Mouse (Mus musculus) spleen, adult 10 weeks (tissue): ENCODE measurements around the gene Dusp9. TPM values are rescaled to one million over a fixed set of nuclear protein-coding genes. Genes with fewer than 3 reads are reported as not detected.

Experiments used
- polyA plus RNA-seq: library from polyadenylated mRNA; stranded (reverse); fragments of 350-450 nt; fragmentation: Illumina TruSeq; extraction: RNeasy Lipid Tissue Mini Kit (QIAGEN cat#74804); gene quantifications from one replicate; pipeline ENCODE4 v1.2.3, GENCODE M21; 2015; ENCODE audit warnings: low replicate concordance; ENCODE audit not compliant: insufficient read depth

Dusp9 gene
- polyA plus RNA-seq, result 0.32 TPM

DNA sequence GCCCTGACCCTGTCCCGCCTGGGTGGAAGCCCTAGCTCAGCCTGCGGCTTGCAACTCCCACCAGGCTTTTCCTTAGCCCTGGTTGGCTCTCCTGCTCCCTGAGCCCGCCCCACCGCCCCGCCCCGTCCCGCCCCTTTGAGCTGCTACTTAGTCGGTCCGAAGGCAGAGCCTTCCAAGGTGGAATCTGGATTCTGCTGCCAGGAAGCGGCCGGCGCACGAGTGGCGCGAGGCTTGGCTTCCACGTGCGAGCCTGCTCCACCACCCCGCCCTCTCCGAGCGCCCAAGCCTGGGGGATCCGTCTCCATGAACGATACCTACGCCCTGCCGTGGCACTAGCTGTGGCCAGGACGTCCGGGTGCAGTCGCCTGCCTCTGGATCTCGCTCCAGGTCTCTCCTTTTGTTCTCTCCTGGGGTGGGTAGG, at the start of gene Dusp9:
TSS of gene Dusp9 (plus strand) at position 165 of the 421 bp plus-strand sequence.

DNA sequence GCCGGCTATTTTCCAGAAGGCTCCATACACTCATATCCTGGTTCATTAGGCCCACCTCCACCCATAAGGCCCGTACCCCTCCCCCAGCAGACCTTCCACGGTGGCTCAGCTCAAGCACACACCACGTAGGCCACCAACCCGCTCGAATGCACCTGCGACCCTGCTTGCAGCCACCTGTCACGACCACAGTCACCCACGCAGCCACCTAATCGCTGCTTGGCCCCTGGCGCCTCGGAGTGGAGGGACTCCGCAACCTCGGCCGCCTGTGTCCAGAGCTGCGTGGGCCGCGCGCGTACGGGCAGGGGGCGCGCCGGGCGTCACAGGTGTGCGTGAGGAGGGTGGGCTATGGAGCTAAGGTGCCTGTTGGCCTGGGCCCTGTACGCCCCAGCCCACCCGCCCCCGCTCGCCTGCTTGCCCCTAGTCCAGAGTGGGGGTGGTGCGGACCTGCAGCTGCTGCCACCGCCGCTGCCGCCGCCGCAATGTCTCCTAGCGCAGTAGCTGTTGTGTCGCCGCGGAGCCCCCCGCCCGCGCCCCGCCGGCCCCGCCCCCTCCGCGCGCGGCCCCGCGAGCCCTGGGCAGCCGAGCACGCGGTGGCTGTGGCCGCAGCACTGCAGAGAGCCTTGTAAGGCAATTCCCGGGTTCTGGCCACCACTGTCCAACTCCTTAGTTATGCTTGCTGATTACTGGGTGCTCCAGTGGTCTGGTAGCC, 20.5 kb downstream of the Dusp9 start, which contains the start of gene Pnck:
TSS of gene Pnck (minus strand) at position 543 of the 709 bp plus-strand sequence.

DNA sequence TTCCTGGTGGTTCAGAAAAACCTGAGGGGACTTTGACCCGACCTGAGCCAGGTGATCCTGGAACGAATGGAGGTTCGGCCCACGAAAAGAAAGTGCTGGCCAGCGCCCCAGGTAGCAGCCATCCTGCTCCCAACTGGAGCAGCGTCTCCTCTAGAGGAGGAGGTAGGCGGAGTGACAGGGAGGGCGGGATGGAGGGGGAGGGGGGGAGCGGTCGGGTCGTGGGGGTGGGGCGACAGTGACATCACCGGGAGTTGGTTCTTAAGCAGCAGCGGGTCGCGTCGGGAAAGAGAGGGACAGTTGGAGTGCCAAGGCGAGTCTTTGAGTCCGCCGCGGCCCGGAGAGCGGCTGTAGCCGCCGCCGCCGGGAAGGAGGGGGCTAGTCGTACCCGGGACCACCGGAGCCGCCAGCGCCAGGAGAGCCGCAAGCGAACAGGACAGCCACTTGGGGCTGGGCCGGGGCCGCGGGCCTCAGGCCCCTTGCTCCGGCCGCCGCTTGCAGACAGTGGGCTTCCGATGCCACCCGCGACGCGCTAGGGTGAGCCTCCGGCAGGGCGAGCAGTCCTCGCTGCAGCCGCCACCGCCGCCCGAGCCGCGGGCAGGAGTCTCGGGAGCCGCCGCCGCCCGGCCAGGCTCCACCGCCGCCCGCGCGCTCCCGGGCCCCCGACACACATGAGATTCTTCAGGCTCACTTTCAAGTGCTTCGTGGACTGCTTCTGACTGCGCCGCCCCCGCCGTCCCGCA, 33.8 kb downstream of the Dusp9 start, which contains the start of gene Slc6a8:
TSS of gene Slc6a8 (plus strand) at position 272 of the 740 bp plus-strand sequence.

Other genes with a start within 250 kb of the Dusp9 start
- gene Gm18336, start 240.7 kb upstream of the Dusp9 start, polyA plus RNA-seq, result not detected
- not detected for gene Zfp92, start 228.3 kb upstream of the Dusp9 start, polyA plus RNA-seq
- gene Trex2, start 204.1 kb upstream of the Dusp9 start, polyA plus RNA-seq, result not detected
- 29.4 TPM for gene Haus7, start 180.4 kb upstream of the Dusp9 start, polyA plus RNA-seq
- 254 TPM for gene Bgn, start 155.8 kb upstream of the Dusp9 start, polyA plus RNA-seq
- not detected for gene Atp2b3, start 136.3 kb upstream of the Dusp9 start, polyA plus RNA-seq
- gene Pnck, start 20.7 kb downstream of the Dusp9 start, polyA plus RNA-seq, result 1.4 TPM
- gene Slc6a8, start 33.7 kb downstream of the Dusp9 start, polyA plus RNA-seq, result 6.1 TPM
- 219 TPM for gene Bcap31, start 76.8 kb downstream of the Dusp9 start, polyA plus RNA-seq
- gene Abcd1, start 77.2 kb downstream of the Dusp9 start, polyA plus RNA-seq, result 30.5 TPM
- 0.32 TPM for gene Plxnb3, start 117.7 kb downstream of the Dusp9 start, polyA plus RNA-seq
- 65.4 TPM for gene Srpk3, start 135.0 kb downstream of the Dusp9 start, polyA plus RNA-seq
- 132 TPM for gene Idh3g, start 147.5 kb downstream of the Dusp9 start, polyA plus RNA-seq
- gene Ssr4, start 147.6 kb downstream of the Dusp9 start, polyA plus RNA-seq, result 171 TPM
- gene Pdzd4, start 185.6 kb downstream of the Dusp9 start, polyA plus RNA-seq, result 2.9 TPM